Mouse (Mus musculus): ENCODE data around the gene Lmbr1l. TPM values are rescaled to one million over a fixed set of nuclear protein-coding genes. Genes with fewer than 3 reads are reported as not detected.

Gene Lmbr1l
- total RNA-seq, 2 experiments from 2014 or later = 41.5 to 45.9 TPM

GRCm38 (mm10) chr15:98870179-98871069 lies 47.6 kb downstream of the Lmbr1l start:
- no peak for DNase-seq (ENCODE audit: low spot score in 2 of 2)

GRCm38 (mm10) chr15:98869342-98870178 lies 48.5 kb downstream of the Lmbr1l start:
- DNase-seq (ENCODE audit: low spot score in 2 of 2) = no peak

DNA sequence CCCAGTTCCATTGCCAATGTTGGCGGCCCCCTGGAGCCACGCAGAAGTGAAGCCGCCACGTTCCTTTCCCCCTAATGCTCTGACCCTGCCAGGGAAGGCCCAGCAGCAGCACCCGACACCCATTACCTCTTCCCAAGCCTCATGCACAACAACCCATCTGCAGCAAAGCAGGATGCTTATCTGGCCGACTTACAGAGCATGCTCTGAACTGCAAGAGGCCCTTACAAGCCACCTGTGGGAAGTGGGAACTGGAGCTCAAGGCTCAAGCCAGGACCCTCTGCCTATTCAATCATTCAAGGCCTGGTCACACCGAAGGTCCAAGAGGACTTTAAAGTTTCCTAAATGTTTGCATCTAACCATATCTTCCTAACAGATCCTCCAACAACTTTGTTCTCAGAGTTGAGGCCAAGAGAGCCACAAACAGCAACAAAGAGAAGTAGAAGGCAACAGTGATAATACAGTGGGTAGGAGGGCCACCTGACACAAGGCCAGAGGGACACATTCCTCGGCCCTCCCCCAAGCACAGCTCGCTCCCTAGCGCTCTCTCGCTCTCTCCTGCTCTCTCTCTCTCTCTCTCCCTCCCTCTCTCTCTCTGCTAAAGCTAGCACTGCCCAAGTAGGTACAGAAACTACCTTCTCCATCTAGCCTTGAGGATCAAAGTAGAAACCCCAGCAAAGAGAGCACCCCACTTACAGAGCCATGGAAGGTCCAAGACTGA lies 49.5 kb downstream of the Lmbr1l start:
- DNase-seq (ENCODE audit: low spot score in 2 of 2) = no peak

GRCm38 (mm10) chr15:98867321-98867720 lies 50.7 kb downstream of the Lmbr1l start:
- DNase-seq (ENCODE audit: low spot score in 2 of 2) = no peak

- DNase-seq (ENCODE audit: low spot score in 2 of 2) = no peak
These were observed 51.5 kb downstream of the Lmbr1l start for GRCm38 (mm10) chr15:98866501-98866900.

GRCm38 (mm10) chr15:98865771-98866170 lies 52.3 kb downstream of the Lmbr1l start:
- no peak for DNase-seq (ENCODE audit: low spot score in 2 of 2)

GRCm38 (mm10) chr15:98864951-98865350 lies 53.1 kb downstream of the Lmbr1l start:
- DNase-seq (ENCODE audit: low spot score in 2 of 2) = no peak

DNA sequence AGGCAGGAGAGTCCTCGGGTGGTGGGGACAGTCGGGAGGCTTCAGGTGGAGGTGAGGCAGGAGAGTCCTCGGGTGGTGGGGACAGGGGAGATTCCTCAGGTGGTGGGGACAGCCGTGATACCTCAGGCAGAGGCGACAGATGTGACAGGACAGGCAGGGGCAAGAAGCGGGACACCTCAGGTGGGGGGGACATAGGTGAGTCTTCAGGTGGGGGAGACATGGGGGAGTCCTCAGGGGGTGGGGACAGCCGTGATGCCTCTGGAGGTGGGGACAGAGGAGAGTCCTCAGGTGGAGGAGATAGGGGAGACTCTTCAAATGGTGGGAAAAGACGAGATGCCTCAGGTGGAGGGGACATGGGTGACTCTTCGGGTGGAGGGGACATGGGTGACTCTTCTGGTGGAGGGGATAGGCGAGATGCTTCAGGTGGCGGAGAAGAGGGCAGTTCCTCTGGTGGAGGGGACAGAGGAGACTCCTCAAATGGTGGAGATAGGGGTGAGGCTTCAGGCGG lies 54.5 kb downstream of the Lmbr1l start:
- no peak for DNase-seq (ENCODE audit: low spot score in 2 of 2)

DNA sequence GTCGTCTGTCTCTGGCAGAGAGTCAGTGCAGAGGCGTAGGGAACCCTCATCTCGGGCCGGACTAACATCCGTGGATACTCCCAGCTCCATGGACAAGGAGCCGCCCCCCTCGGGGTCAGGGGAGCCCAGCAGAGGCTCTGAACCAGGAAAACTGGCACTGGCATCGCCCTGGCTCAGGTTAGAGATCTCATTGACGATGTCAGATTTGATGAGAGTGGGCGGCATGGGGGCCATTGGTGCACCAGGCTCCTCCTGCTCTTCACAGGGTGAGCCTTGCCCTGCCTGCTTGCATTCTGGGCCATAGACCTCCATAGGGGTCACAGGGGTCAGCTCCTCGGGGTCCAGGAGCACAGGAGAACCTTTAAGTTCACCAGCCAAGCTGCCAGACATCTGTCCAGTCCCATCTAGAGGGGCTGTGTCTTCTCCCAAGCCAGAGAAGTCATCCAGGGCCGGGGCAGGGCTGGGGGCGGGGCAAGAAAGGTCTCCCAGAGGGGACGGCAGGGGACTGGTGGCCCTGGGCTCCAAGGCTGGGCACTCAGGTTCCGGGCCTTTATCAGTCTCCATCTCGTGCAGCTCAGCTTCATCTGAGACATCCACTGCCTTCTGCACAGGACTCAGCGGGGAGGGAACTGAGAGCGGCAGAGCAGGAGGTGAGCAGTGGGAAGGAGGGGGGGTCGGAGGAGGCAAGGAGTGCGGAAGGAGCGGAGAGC lies 56.2 kb downstream of the Lmbr1l start:
- DNase-seq (ENCODE audit: low spot score in 2 of 2) = no peak

- DNase-seq (ENCODE audit: low spot score in 2 of 2) = no peak
These were observed 57.1 kb downstream of the Lmbr1l start for GRCm38 (mm10) chr15:98860921-98861320.

- no peak for DNase-seq (ENCODE audit: low spot score in 2 of 2)
These were observed 58.5 kb downstream of the Lmbr1l start for GRCm38 (mm10) chr15:98859319-98860043.

GRCm38 (mm10) chr15:98854214-98854613 lies 63.8 kb downstream of the Lmbr1l start:
- no peak for DNase-seq (ENCODE audit: low spot score in 2 of 2)

Other genes starting within 250 kb of the Lmbr1l start
- gene Rnd1, start 240.8 kb downstream of the Lmbr1l start, total RNA-seq (2021) = 1 to 10 TPM; 1.1 to 1.9 TPM
- under 1 TPM; 0.48 to 0.87 TPM for gene Ccdc65, start 210.0 kb downstream of the Lmbr1l start, total RNA-seq (2021)
- gene Fkbp11, start 190.0 kb downstream of the Lmbr1l start, total RNA-seq (2021) = 10 to 100 TPM; 15.9 to 19.1 TPM
- 100 to 1,000 TPM; 124 to 135 TPM for gene Arf3, start 155.0 kb downstream of the Lmbr1l start, total RNA-seq (2021)
- 1 to 10 TPM in 1 of 2 experiments, under 1 TPM in 1; 0.68 to 1.2 TPM for gene Wnt10b, start 140.1 kb downstream of the Lmbr1l start, total RNA-seq (2021)
- gene Wnt1, start 128.4 kb downstream of the Lmbr1l start, total RNA-seq (2021) = not detected
- 1 to 10 TPM in 1 of 2 experiments, under 1 TPM in 1; 0.76 to 4.2 TPM for gene Ddn, start 108.7 kb downstream of the Lmbr1l start, total RNA-seq (2021)
- gene Prkag1, start 86.7 kb downstream of the Lmbr1l start, total RNA-seq (2021) = 10 to 100 TPM; 66.4 to 68.2 TPM
- gene Kmt2d, start 47.0 kb downstream of the Lmbr1l start, total RNA-seq (2021) = 10 to 100 TPM; 68.9 to 71.5 TPM
- 1 to 10 TPM; 3.9 to 6.2 TPM for gene Rhebl1, start 23.7 kb downstream of the Lmbr1l start, total RNA-seq (2021)
- 1 to 10 TPM; 2.1 to 2.9 TPM for gene Dhh, start 19.7 kb downstream of the Lmbr1l start, total RNA-seq (2021)
- gene Tuba1b, start 16.3 kb upstream of the Lmbr1l start, total RNA-seq (2021) = 100 to 1,000 TPM; 512 to 526 TPM
- gene Gm49450, start 35.3 kb upstream of the Lmbr1l start, total RNA-seq (2021) = not detected
- 100 to 1,000 TPM; 323 to 446 TPM for gene Tuba1a, start 35.5 kb upstream of the Lmbr1l start, total RNA-seq (2021)
- gene Tuba1c, start 111.7 kb upstream of the Lmbr1l start, total RNA-seq (2021) = 100 to 1,000 TPM; 200 to 217 TPM
- 10 to 100 TPM; 26.7 to 68.4 TPM for gene Prph, start 136.9 kb upstream of the Lmbr1l start, total RNA-seq (2021)
- 10 to 100 TPM; 14.5 to 17.1 TPM for gene Troap, start 156.3 kb upstream of the Lmbr1l start, total RNA-seq (2021)
- gene C1ql4, start 169.6 kb upstream of the Lmbr1l start, total RNA-seq (2021) = under 1 TPM in 1 of 2 experiments, not detected in 1; 0.20 TPM
- 1 to 10 TPM; 3.7 to 6.4 TPM for gene Dnajc22, start 174.9 kb upstream of the Lmbr1l start, total RNA-seq (2021)
- gene Spats2, start 207.7 kb upstream of the Lmbr1l start, total RNA-seq (2021) = 10 to 100 TPM; 30.7 to 34.1 TPM